Mouse (Mus musculus) hindbrain, embryonic 15.5 days (tissue): Measurements from ENCODE around the gene Tex52. TPM values are rescaled to one million over a fixed set of nuclear protein-coding genes. Genes with fewer than 3 reads are reported as not detected.

Source experiments
- ATAC-seq: fragments of 200-750 bp; cut with Nextera tagmentation; 2 replicates; pipeline ENCODE4 v1.8.0; 2017; ENCODE audit warnings: low read depth, moderate number of reproducible peaks, moderate TSS enrichment; ENCODE audit not compliant: low FRiP score
- H3K27ac ChIP-seq: fragments of 300-500 bp; sonication (generic); replicated peaks from 2 replicates; pipeline ENCODE4 v1.5.1; 2015; ENCODE audit warnings: mild to moderate bottlenecking, inconsistent platforms
- H3K27me3 ChIP-seq: fragments of 300-500 bp; sonication (generic); 2 replicates; pipeline ENCODE4 v1.6.1; 2015; ENCODE audit warnings: control low read depth, inconsistent platforms
- H3K36me3 ChIP-seq: fragments of 300-500 bp; sonication (generic); 2 replicates; pipeline ENCODE4 v1.6.1; 2015; ENCODE audit warnings: control low read depth, inconsistent platforms
- H3K4me1 ChIP-seq: fragments of 300-500 bp; sonication (generic); replicated peaks from 2 replicates; pipeline ENCODE4 v1.6.1; 2015; ENCODE audit warnings: control low read depth, inconsistent platforms
- H3K4me2 ChIP-seq: fragments of 300-500 bp; sonication (generic); 2 replicates; pipeline ENCODE4 v1.6.1; 2015; ENCODE audit warnings: moderate library complexity, mild to moderate bottlenecking, inconsistent platforms
- H3K4me3 ChIP-seq: fragments of 300-500 bp; sonication (generic); 2 replicates; pipeline ENCODE4 v1.5.1; 2015; ENCODE audit warnings: mild to moderate bottlenecking, inconsistent platforms
- H3K9ac ChIP-seq: fragments of 300-500 bp; sonication (generic); 2 replicates; pipeline ENCODE4 v1.6.1; 2015; ENCODE audit warnings: inconsistent platforms
- H3K9me3 ChIP-seq: fragments of 300-500 bp; sonication (generic); 2 replicates; pipeline ENCODE4 v1.6.1; 2016; ENCODE audit warnings: control low read depth, inconsistent platforms
- WGBS: fragments of 180-500 bp; shearing (Covaris S2); methylation state at CpG from one replicate; pipeline ENCODE4 v1.1.7; 2015; 5-methylcytosine and 5-hydroxymethylcytosine counted together
- polyA plus RNA-seq: library from polyadenylated mRNA; unstranded; fragments of >200 nt; fragmentation: Nextera tagmentation; extraction: Ambion mirVana; gene quantifications from 2 replicates; pipeline ENCODE4 v1.2.1, GENCODE M21; 2015

Tex52 gene
- polyA plus RNA-seq, result 0.26 and 0.39 TPM in 2 replicates

DNA sequence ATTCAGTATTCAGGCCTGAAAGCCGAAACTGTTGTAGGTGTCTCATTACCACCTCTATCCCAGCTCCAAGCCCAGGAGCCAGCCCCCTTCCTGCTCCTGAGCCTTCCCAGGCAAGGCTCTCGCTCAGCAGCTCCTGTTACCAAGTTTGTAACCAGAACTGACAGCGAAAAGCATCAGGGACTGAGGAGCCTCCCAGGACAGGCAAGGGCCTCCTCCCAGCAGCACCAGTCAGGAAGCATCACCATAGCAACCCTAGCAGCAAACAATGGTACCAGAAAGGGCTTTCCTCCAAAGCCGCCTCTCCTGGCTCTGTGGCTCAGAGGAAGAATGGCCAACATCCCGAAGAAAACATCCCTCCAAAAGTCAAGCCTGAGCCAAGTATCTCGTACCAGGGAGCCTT, at the start of gene Tex52, which contains the start of gene Gm44596:
Tex52 (plus strand) TSS at position 265 of the 400 bp plus-strand sequence.
Gm44596 (plus strand) TSS at position 312 of the 400 bp plus-strand sequence.
- no peaks in the 10 kb centered on the region for H3K27me3 ChIP-seq
- WGBS, result 10% methylated on average over 6 of the region's 6 CpGs
- ATAC-seq, result peak; percentile 78
- H3K4me3 ChIP-seq, result no peak within 1 kb of the TSS
- peaks cover 7% of the 10 kb centered on the region for H3K4me1 ChIP-seq
- H3K27ac ChIP-seq, result peak within 1 kb of the TSS; percentile 50
- H3K9me3 ChIP-seq, result no peaks in the 10 kb centered on the region
- 0 out of 2 replicates have a peak, but pooled peaks cover 3% of the 10 kb centered on the region for H3K36me3 ChIP-seq
- H3K4me2 ChIP-seq, result 0 out of 2 replicates have a peak within 1 kb of the TSS, but pooled peaks have one; percentile 4
- no peak within 1 kb of the TSS for H3K9ac ChIP-seq

- no peak overlapping the region for H3K9ac ChIP-seq
- ATAC-seq, result peak; percentile 72
- peaks cover 16% of the 10 kb centered on the region for H3K4me1 ChIP-seq
- no peak overlapping the region for H3K4me2 ChIP-seq
- H3K36me3 ChIP-seq, result peaks cover 24% of the 10 kb centered on the region
- H3K27ac ChIP-seq, result 0 out of 2 replicates have a peak overlapping the region, but pooled peaks have one; percentile 11
- no peaks in the 10 kb centered on the region for H3K27me3 ChIP-seq
- H3K4me3 ChIP-seq, result no peak overlapping the region
- 25% methylated on average over 12 of the region's 12 CpGs for WGBS
- no peaks in the 10 kb centered on the region for H3K9me3 ChIP-seq
These were observed 40.7 kb upstream of the Tex52 start for GRCm38 (mm10) chr6:128334397-128335124.

DNA sequence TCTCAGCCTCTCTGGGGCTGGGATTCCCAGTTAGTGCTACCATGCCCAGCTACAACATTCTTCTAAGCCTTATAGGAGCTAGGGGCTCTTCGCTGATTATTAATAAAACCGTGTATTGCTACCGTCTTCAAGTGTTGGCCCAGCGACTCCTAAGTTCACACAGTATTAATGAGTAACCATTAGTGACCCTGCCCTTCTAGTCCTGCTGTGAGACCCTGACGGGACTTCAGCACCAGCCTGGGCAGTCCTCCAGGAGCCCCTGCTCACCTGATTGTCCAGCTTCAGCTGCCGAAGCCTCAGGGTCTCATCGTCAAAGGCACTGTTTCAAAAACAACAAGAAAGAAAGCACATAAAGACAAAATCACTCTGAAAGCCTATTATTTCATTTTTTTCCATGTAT, 37.8 kb upstream of the Tex52 start:
- H3K27me3 ChIP-seq, result no peaks in the 10 kb centered on the region
- ATAC-seq, result no peak
- H3K27ac ChIP-seq, result no peak overlapping the region
- H3K9me3 ChIP-seq, result no peaks in the 10 kb centered on the region
- 79% methylated on average over 7 of the region's 7 CpGs for WGBS
- peaks cover 21% of the 10 kb centered on the region for H3K4me1 ChIP-seq
- no peak overlapping the region for H3K4me2 ChIP-seq
- H3K9ac ChIP-seq, result no peak overlapping the region
- peaks cover 8% of the 10 kb centered on the region for H3K36me3 ChIP-seq
- H3K4me3 ChIP-seq, result no peak overlapping the region

- peak; percentile 45; the same call in 1 of the 2 replicates for ATAC-seq
- no peak overlapping the region for H3K4me3 ChIP-seq
- H3K27ac ChIP-seq, result peak overlapping the region; percentile 53; the same call in 1 of the 2 replicates
- no peak overlapping the region for H3K4me2 ChIP-seq
- H3K27me3 ChIP-seq, result no peaks in the 10 kb centered on the region
- H3K9me3 ChIP-seq, result no peaks in the 10 kb centered on the region
- 54% methylated on average over 5 of the region's 5 CpGs for WGBS
- H3K4me1 ChIP-seq, result peaks cover 21% of the 10 kb centered on the region
- H3K9ac ChIP-seq, result no peak overlapping the region
- peaks cover 8% of the 10 kb centered on the region; the same call in 1 of the 2 replicates for H3K36me3 ChIP-seq
These were observed 36.4 kb upstream of the Tex52 start for GRCm38 (mm10) chr6:128338876-128339275.

DNA sequence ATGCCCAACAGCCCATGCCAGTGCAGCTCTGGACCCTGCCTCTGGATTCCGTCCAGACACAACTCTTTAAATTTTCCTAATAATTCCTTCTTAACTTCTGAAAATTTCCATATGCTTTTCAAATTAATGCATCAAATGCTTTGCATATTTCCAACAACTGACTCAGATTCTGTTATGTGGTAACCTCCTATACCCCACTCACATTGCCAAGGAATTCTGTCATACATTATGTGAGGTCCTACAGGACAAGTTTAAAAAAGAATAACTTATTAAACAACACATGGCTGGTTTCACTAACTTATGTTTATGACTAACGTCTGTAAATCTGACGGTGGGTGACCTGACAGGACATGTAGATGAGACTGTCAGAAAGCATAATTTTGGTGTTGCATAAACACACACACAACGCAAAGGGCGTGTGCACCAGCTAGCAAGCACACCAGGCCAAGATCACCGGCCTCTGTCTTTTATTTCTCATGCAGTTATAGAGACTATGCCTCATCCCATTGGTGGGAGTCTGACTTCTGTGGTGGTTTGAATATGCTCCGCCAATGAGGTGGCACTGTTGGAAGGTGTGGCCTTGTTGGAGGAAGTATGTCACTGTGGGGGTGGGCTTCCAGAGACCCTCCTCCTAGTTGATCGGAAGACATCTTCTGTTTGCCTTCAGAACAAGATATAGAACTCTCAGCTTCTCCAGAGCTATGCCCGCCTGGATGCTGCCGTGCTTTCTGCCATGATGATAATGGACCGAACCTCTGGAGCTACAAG, 33.1 kb upstream of the Tex52 start:
- Histone ChIP-seq H3K27me3 (no peaks in the 10 kb centered on the region), H3K4me2 (no peak overlapping the region), H3K4me3 (no peak overlapping the region), H3K4me1 (peaks cover 18% of the 10 kb centered on the region), H3K9ac (no peak overlapping the region), H3K27ac (no peak overlapping the region), H3K36me3 (0 out of 2 replicates have a peak, but pooled peaks cover 8% of the 10 kb centered on the region), H3K9me3 (no peaks in the 10 kb centered on the region)
- ATAC-seq, result no peak
- WGBS, result 97% methylated on average over 11 of the region's 11 CpGs

- H3K9me3 ChIP-seq, result no peaks in the 10 kb centered on the region
- H3K27ac ChIP-seq, result no peak overlapping the region
- no peak for ATAC-seq
- H3K36me3 ChIP-seq, result peaks cover 8% of the 10 kb centered on the region; the same call in 1 of the 2 replicates
- WGBS, result 93% methylated on average over 10 of the region's 10 CpGs
- H3K9ac ChIP-seq, result no peak overlapping the region
- H3K4me1 ChIP-seq, result peaks cover 16% of the 10 kb centered on the region; the same call in 1 of the 2 replicates
- no peaks in the 10 kb centered on the region for H3K27me3 ChIP-seq
- no peak overlapping the region for H3K4me2 ChIP-seq
- no peak overlapping the region for H3K4me3 ChIP-seq
These were observed 29.6 kb upstream of the Tex52 start for GRCm38 (mm10) chr6:128345623-128346022.

- Histone ChIP-seq H3K4me2 (no peak overlapping the region), H3K9me3 (no peaks in the 10 kb centered on the region), H3K27me3 (no peaks in the 10 kb centered on the region), H3K27ac (no peak overlapping the region), H3K9ac (no peak overlapping the region), H3K4me3 (no peak overlapping the region), H3K4me1 (peaks cover 16% of the 10 kb centered on the region; the same call in 1 of the 2 replicates), H3K36me3 (peaks cover 8% of the 10 kb centered on the region; the same call in 1 of the 2 replicates)
- no peak for ATAC-seq
- 89% methylated on average over 6 of the region's 6 CpGs for WGBS
These were observed 28.5 kb upstream of the Tex52 start for GRCm38 (mm10) chr6:128346782-128347181.

DNA sequence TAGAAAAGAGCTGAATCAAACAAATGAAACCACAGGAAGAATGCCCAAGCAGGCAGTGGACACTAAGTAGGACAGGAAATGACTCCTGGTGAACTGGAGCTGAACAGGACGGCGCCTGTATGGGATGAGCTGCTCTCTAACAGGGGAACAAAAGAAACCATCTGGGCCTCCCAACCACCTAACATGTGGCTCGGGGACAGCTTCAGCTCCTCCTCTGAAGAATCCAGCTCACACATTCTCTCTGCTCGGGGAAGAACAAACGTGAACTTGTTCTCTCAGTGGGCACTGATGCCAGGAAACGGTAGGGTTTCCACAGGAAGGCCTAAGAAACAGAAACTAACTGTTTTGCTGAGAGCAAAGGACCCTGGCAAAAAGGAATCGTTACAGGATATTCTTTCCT, 25.5 kb upstream of the Tex52 start:
- H3K36me3 ChIP-seq, result no peaks in the 10 kb centered on the region; the same call in 1 of the 2 replicates
- 27% methylated on average over 7 of the region's 7 CpGs for WGBS
- H3K4me1 ChIP-seq, result peaks cover 26% of the 10 kb centered on the region
- no peaks in the 10 kb centered on the region for H3K27me3 ChIP-seq
- H3K4me2 ChIP-seq, result no peak overlapping the region
- no peaks in the 10 kb centered on the region for H3K9me3 ChIP-seq
- no peak overlapping the region for H3K4me3 ChIP-seq
- peak; percentile 68 for ATAC-seq
- no peak overlapping the region for H3K9ac ChIP-seq
- H3K27ac ChIP-seq, result peak overlapping the region; percentile 55

GRCm38 (mm10) chr6:128354140-128354539, 21.1 kb upstream of the Tex52 start:
- WGBS, result 52% methylated on average over 3 of the region's 3 CpGs
- H3K4me1 ChIP-seq, result peaks cover 31% of the 10 kb centered on the region
- no peaks in the 10 kb centered on the region for H3K9me3 ChIP-seq
- peak overlapping the region; percentile 85 for H3K4me3 ChIP-seq
- no peak for ATAC-seq
- H3K36me3 ChIP-seq, result peaks cover 11% of the 10 kb centered on the region
- no peak overlapping the region for H3K27ac ChIP-seq
- H3K9ac ChIP-seq, result no peak overlapping the region; the same call in 1 of the 2 replicates
- H3K27me3 ChIP-seq, result no peaks in the 10 kb centered on the region
- H3K4me2 ChIP-seq, result peak overlapping the region; percentile 58

DNA sequence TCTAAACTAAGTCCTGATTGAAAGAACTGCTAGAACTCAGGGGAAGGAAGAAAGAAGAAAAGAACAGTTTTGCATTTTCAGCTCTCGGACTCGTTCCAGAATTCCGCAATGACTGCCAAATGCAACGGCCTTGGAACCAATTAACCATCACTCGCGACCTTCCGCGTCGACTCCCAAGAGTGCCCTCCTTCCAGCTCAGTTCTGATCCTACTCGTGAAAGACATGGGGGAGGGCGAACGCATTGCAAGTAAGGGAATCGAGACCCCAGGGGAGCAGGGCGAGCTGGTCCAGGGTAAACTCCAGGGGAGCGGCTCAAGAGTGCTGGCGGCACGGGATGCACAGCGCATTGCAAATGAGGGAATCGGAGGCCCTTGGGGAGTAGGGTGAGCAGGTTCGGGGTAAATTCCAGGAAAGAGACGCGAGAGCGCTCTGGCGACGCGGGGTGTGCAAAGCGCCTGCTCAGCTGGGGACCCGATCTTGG, 20.0 kb upstream of the Tex52 start:
- Histone ChIP-seq H3K4me3 (peak overlapping the region; percentile 85), H3K9ac (peak overlapping the region; percentile 90), H3K27me3 (no peaks in the 10 kb centered on the region), H3K36me3 (peaks cover 11% of the 10 kb centered on the region), H3K4me1 (peaks cover 36% of the 10 kb centered on the region), H3K9me3 (no peaks in the 10 kb centered on the region), H3K4me2 (peak overlapping the region; percentile 58), H3K27ac (peak overlapping the region; percentile 92)
- ATAC-seq, result peak; percentile 78
- WGBS, result 0% methylated on average over 28 of the region's 28 CpGs

- peak; percentile 98 for ATAC-seq
These were observed 19.4 kb upstream of the Tex52 start, which contains the start of gene Tulp3 for GRCm38 (mm10) chr6:128355726-128356416. Gene Tulp3 (minus strand): TSS chr6:128355851.

More at GRCm38 (mm10) chr6:128355726-128356416, 19.4 kb upstream of the Tex52 start, which contains the start of gene Tulp3:
- Histone ChIP-seq H3K36me3 (peaks cover 11% of the 10 kb centered on the region; the same call in 1 of the 2 replicates), H3K9me3 (no peaks in the 10 kb centered on the region), H3K4me1 (peaks cover 42% of the 10 kb centered on the region), H3K27ac (peak within 1 kb of the TSS; percentile 92), H3K9ac (peak within 1 kb of the TSS; percentile 90), H3K4me3 (peak within 1 kb of the TSS; percentile 85), H3K27me3 (no peaks in the 10 kb centered on the region), H3K4me2 (peak within 1 kb of the TSS; percentile 58)
- WGBS, result under 1% methylated on average over 41 of the region's 42 CpGs
